Mouse (Mus musculus) bone marrow, adult 2 months (tissue): ENCODE results near the gene Phtf2. TPM values are rescaled to one million over a fixed set of nuclear protein-coding genes. Genes with fewer than 3 reads are reported as not detected.

ENCODE experiments used
- H3K27ac ChIP-seq: fragments of 200-500 bp; 2 replicates; pipeline ENCODE4 v1.5.1; 2012; ENCODE audit warnings: low read depth, mild to moderate bottlenecking, control low read depth, inconsistent platforms, low read length; ENCODE audit not compliant: control insufficient read depth, poor library complexity, insufficient read depth
- H3K4me1 ChIP-seq: fragments of 200-500 bp; 2 replicates; pipeline ENCODE4 v1.6.1; 2011; ENCODE audit warnings: low read length; ENCODE audit not compliant: control insufficient read depth, insufficient read depth
- H3K4me3 ChIP-seq: fragments of 200-500 bp; replicated peaks from 2 replicates; pipeline ENCODE3; 2011; ENCODE audit warnings: mild to moderate bottlenecking, low read depth, low read length, control low read depth; ENCODE audit not compliant: control insufficient read depth
- CTCF ChIP-seq: fragments of 200-500 bp; IDR thresholded peaks from 2 replicates; pipeline ENCODE4 v1.5.1; 2011; ENCODE audit warnings: low read length, control low read depth; ENCODE audit not compliant: control insufficient read depth, insufficient read depth
- POLR2A ChIP-seq: fragments of 200-500 bp; IDR thresholded peaks from 2 replicates; pipeline ENCODE4 v1.6.1; 2011; ENCODE audit warnings: low read depth, mild to moderate bottlenecking, control low read depth, low read length, borderline replicate concordance; ENCODE audit not compliant: control insufficient read depth
- WGBS: fragments of 180-500 bp; shearing (Covaris S2); methylation state at CpG from one replicate; pipeline ENCODE4 v1.1.7; 2018; 5-methylcytosine and 5-hydroxymethylcytosine counted together
- polyA plus RNA-seq: library from polyadenylated mRNA; stranded (reverse); fragments of >200 nt; gene quantifications from 2 replicates; pipeline ENCODE4 v1.2.4, GENCODE M21; 2011; ENCODE audit warnings: low replicate concordance; ENCODE audit not compliant: missing spikeins, insufficient read depth, insufficient read length

Phtf2 gene
- polyA plus RNA-seq, 1 experiment: 4.6 TPM

- 83% methylated on average over 2 of the region's 2 CpGs for WGBS
- no peak for TF ChIP-seq POLR2A
- no peak for TF ChIP-seq CTCF
- no peak overlapping the region for H3K4me3 ChIP-seq
- H3K4me1 ChIP-seq: no peaks in the 10 kb centered on the region
- no peak overlapping the region for H3K27ac ChIP-seq
Measured at GRCm38 (mm10) chr5:20858404-20858803, 23.5 kb downstream of the Phtf2 start.

- Histone ChIP-seq H3K27ac (no peak overlapping the region), H3K4me1 (no peaks in the 10 kb centered on the region), H3K4me3 (no peak overlapping the region)
- WGBS: 79% methylated on average over 4 of the region's 4 CpGs
- TF ChIP-seq CTCF: no peak
- TF ChIP-seq POLR2A: no peak
Measured at GRCm38 (mm10) chr5:20855066-20855465, 26.9 kb downstream of the Phtf2 start.

- H3K27ac ChIP-seq: no peak overlapping the region
- H3K4me3 ChIP-seq: no peak overlapping the region
- no peaks in the 10 kb centered on the region; the same call in 1 of the 2 replicates for H3K4me1 ChIP-seq
- TF ChIP-seq POLR2A (no peak), CTCF (no peak)
- WGBS: 26% methylated on average over 2 of the region's 2 CpGs
Measured at GRCm38 (mm10) chr5:20847010-20847409, 34.9 kb downstream of the Phtf2 start.

GRCm38 (mm10) chr5:20843816-20844215, 38.1 kb downstream of the Phtf2 start:
- Histone ChIP-seq H3K4me1 (no peaks in the 10 kb centered on the region), H3K27ac (no peak overlapping the region), H3K4me3 (no peak overlapping the region)
- WGBS: 88% methylated on average over 2 of the region's 2 CpGs
- TF ChIP-seq CTCF: no peak
- no peak for TF ChIP-seq POLR2A

- no peak for TF ChIP-seq CTCF
- no peak for TF ChIP-seq POLR2A
- no peaks in the 10 kb centered on the region for H3K4me1 ChIP-seq
- H3K27ac ChIP-seq: no peak overlapping the region
- WGBS: 85% methylated on average over 2 of the region's 3 CpGs
- no peak overlapping the region for H3K4me3 ChIP-seq
Measured at GRCm38 (mm10) chr5:20843405-20843804, 38.5 kb downstream of the Phtf2 start.

GRCm38 (mm10) chr5:20837082-20837481, 44.8 kb downstream of the Phtf2 start:
- no peak for TF ChIP-seq POLR2A
- TF ChIP-seq CTCF: no peak

GRCm38 (mm10) chr5:20834399-20834798, 47.5 kb downstream of the Phtf2 start:
- H3K4me1 ChIP-seq: no peaks in the 10 kb centered on the region
- H3K4me3 ChIP-seq: no peak overlapping the region
- WGBS: 86% methylated on average over 1 of the region's 1 CpGs
- no peak for TF ChIP-seq CTCF
- H3K27ac ChIP-seq: no peak overlapping the region

More at GRCm38 (mm10) chr5:20837082-20837481, 44.8 kb downstream of the Phtf2 start:
- H3K4me3 ChIP-seq: no peak overlapping the region
- H3K4me1 ChIP-seq: no peaks in the 10 kb centered on the region
- 95% methylated on average over 1 of the region's 1 CpGs for WGBS
- H3K27ac ChIP-seq: no peak overlapping the region

- H3K4me1 ChIP-seq: no peaks in the 10 kb centered on the region
- no peak overlapping the region for H3K27ac ChIP-seq
- 84% methylated on average over 2 of the region's 2 CpGs for WGBS
- TF ChIP-seq CTCF (no peak), POLR2A (no peak)
- no peak overlapping the region for H3K4me3 ChIP-seq
Measured at GRCm38 (mm10) chr5:20831433-20831832, 50.5 kb downstream of the Phtf2 start.

- WGBS: 89% methylated on average over 1 of the region's 1 CpGs
- TF ChIP-seq CTCF (no peak), POLR2A (no peak)
- H3K27ac ChIP-seq: no peak overlapping the region
- no peak overlapping the region for H3K4me3 ChIP-seq
- no peaks in the 10 kb centered on the region for H3K4me1 ChIP-seq
Measured at GRCm38 (mm10) chr5:20830717-20831116, 51.2 kb downstream of the Phtf2 start.
